Mouse (Mus musculus) heart, postnatal 0 days (tissue): ENCODE measurements at regions not wholly inside any gene's neighbourhood (a gene's known extent, or its start where the extent isn't known, plus 50 kb on each side); places are given as distances from the start of the nearest gene placed in this dataset.

Source experiments
- ATAC-seq: fragments of 200-750 bp; cut with Nextera tagmentation; 2 replicates; pipeline ENCODE4 v1.8.0; 2017; ENCODE audit warnings: low read depth, moderate number of reproducible peaks, moderate library complexity; ENCODE audit not compliant: insufficient read depth
- DNase-seq: peaks from one replicate; pipeline ENCODE4 v3.0.0-alpha.2; 2016; ENCODE audit warnings: low spot score
- H3K27ac ChIP-seq: fragments of 300-500 bp; sonication (generic); 2 replicates; pipeline ENCODE4 v1.5.1; 2014; ENCODE audit warnings: low read depth, mild to moderate bottlenecking
- H3K27me3 ChIP-seq: fragments of 300-500 bp; sonication (generic); 2 replicates; pipeline ENCODE4 v1.6.1; 2014; ENCODE audit warnings: low read length, mixed read lengths; ENCODE audit not compliant: control insufficient read depth, insufficient read depth
- H3K36me3 ChIP-seq: fragments of 300-500 bp; sonication (generic); replicated peaks from 2 replicates; pipeline ENCODE4 v1.6.1; 2014; ENCODE audit warnings: low read length, mixed read lengths; ENCODE audit not compliant: control insufficient read depth, insufficient read depth
- H3K4me1 ChIP-seq: fragments of 300-500 bp; sonication (generic); 2 replicates; pipeline ENCODE4 v1.6.1; 2014; ENCODE audit warnings: antibody characterized with exemption; ENCODE audit not compliant: control insufficient read depth, insufficient read depth
- H3K4me2 ChIP-seq: fragments of 300-500 bp; sonication (generic); 2 replicates; pipeline ENCODE4 v1.6.1; 2014; ENCODE audit warnings: low read depth, mild to moderate bottlenecking, low read length, moderate library complexity
- H3K4me3 ChIP-seq: fragments of 300-500 bp; sonication (generic); 2 replicates; pipeline ENCODE4 v1.5.1; 2014; ENCODE audit warnings: low read depth, low read length
- H3K9ac ChIP-seq: fragments of 300-500 bp; sonication (generic); replicated peaks from 2 replicates; pipeline ENCODE4 v1.6.1; 2014; ENCODE audit warnings: low read depth, low read length, mixed read lengths
- H3K9me3 ChIP-seq: fragments of 300-500 bp; sonication (generic); replicated peaks from 2 replicates; pipeline ENCODE4 v1.6.1; 2016; ENCODE audit warnings: low read length; ENCODE audit not compliant: control insufficient read depth
- CTCF ChIP-seq: IDR thresholded peaks from 2 replicates; pipeline ENCODE4 v1.5.1; 2016; ENCODE audit warnings: antibody characterized with exemption, control low read depth, low read depth
- EP300 ChIP-seq: IDR thresholded peaks from 2 replicates; pipeline ENCODE4 v1.6.1; 2016; ENCODE audit warnings: antibody characterized with exemption, low read depth
- WGBS: fragments of 180-500 bp; shearing (Covaris S2); extraction: QIAGEN DNeasy Blood & Tissue Kit; methylation state at CpG from one replicate; pipeline ENCODE4 v1.1.7; 2014; 5-methylcytosine and 5-hydroxymethylcytosine counted together

DNA sequence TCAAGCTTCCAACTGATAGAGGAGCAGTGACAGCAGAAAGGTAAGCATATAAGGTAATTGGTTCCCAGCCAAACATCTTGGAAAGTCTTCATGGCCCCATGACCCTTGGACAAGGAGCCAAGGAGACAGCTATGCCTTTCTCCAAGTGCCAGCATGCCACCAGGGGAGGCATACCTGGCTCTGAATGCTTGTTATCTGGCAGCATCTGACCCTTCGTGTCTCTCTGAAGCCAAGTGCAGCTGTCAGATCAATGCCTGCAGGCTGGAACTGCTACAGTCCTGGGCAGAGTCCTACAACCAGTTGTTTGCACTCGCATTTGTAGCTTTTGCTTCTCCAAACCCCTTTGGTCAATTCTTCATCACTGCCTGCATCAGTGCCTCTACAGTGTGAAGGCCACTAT lies 309.3 kb upstream of the Ppargc1a start:
- no peak for TF ChIP-seq EP300
- TF ChIP-seq CTCF: no peak
- Histone ChIP-seq H3K4me1 (no peaks in the 10 kb centered on the region), H3K36me3 (no peaks in the 10 kb centered on the region), H3K27ac (no peak overlapping the region), H3K9me3 (no peaks in the 10 kb centered on the region), H3K27me3 (no peaks in the 10 kb centered on the region), H3K4me2 (no peak overlapping the region), H3K4me3 (no peak overlapping the region), H3K9ac (no peak overlapping the region)
- ATAC-seq (no peak), DNase-seq (no peak)
- WGBS: 79% methylated on average over 2 of the region's 2 CpGs

DNA sequence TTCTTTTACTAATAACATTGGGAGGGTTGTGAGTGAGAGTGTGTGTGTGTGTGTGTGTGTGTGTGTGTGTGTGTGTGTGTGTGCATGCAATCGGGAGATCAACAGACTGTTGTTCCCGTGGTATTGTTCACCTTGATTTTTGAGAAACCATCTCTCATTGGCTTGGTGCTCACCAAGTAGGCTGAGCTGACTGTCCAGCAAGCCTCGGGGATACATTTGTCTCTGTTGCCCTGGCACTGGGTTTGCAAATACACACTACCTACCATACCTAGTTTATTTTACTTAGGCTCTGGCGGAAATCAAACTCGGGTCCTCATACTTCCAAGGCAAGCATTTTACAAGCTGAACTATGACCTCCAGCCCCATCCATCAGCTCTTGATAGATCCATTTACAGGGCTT lies 306.0 kb upstream of the Ppargc1a start:
- Histone ChIP-seq H3K36me3 (no peaks in the 10 kb centered on the region), H3K27ac (no peak overlapping the region), H3K4me2 (no peak overlapping the region), H3K27me3 (no peaks in the 10 kb centered on the region), H3K4me1 (no peaks in the 10 kb centered on the region), H3K4me3 (no peak overlapping the region), H3K9me3 (no peaks in the 10 kb centered on the region), H3K9ac (no peak overlapping the region)
- WGBS: 87% methylated on average over 5 of the region's 5 CpGs
- TF ChIP-seq CTCF (no peak), EP300 (no peak)
- ATAC-seq (no peak), DNase-seq (no peak)

DNA sequence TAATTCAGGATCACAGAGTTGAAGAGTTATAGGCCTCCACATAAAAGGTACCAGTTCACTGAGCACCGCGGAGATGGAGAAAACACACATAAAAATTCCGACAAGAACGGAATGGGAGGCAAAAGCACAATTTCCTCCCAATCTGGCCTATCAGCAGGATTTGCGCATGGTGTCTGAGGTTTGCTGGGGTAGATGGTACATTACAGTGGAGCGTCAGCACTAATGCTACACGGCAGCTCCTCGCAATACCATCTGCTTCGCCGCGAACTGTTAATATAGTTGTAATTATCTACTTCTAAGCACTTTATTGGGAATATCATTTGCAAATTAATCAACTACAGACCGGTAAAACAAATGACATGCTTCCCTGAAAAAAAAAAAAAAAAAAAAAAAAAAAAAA lies 304.2 kb upstream of the Ppargc1a start:
- WGBS: 92% methylated on average over 12 of the region's 12 CpGs

DNA sequence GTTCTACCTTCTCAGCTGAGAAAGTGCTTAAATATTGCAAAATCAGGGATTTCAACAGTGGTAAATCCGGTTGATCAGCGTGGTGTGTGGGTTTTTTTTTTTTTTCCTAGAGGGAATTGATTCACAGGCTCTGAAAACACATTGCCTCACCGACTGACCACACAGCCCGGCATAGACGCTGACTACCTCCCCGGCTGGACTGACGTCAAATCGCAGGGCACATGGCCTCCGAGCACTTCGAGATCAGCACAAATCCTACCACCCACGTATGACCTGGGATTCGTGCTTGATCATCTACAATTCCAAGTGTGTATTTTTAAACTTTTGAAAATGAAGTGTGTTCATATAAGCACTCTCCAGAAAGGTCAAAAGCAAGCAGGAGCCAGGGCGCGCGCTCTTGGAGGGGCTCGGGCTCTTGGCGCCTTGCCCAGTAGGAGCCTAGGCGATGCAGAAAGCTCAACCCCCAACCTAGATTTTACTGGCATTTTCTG lies 300.7 kb upstream of the Ppargc1a start:
- TF ChIP-seq CTCF (no peak), EP300 (no peak)
- ATAC-seq: no peak
- H3K4me3 ChIP-seq: no peak overlapping the region
- no peak overlapping the region for H3K4me2 ChIP-seq
- no peaks in the 10 kb centered on the region; the same call in 1 of the 2 replicates for H3K4me1 ChIP-seq
- no peaks in the 10 kb centered on the region for H3K36me3 ChIP-seq
- H3K9ac ChIP-seq: no peak overlapping the region
- WGBS: 52% methylated on average over 18 of the region's 18 CpGs
- no peaks in the 10 kb centered on the region for H3K27me3 ChIP-seq
- no peak for DNase-seq
- H3K9me3 ChIP-seq: no peaks in the 10 kb centered on the region
- H3K27ac ChIP-seq: no peak overlapping the region

More for the DNA sequence above, 304.2 kb upstream of the Ppargc1a start:
- no peak for TF ChIP-seq CTCF
- no peak for TF ChIP-seq EP300
- no peak overlapping the region for H3K9ac ChIP-seq
- H3K27ac ChIP-seq: no peak overlapping the region
- H3K27me3 ChIP-seq: no peaks in the 10 kb centered on the region
- no peak overlapping the region for H3K4me2 ChIP-seq
- H3K9me3 ChIP-seq: no peaks in the 10 kb centered on the region
- no peak overlapping the region for H3K4me3 ChIP-seq
- H3K36me3 ChIP-seq: no peaks in the 10 kb centered on the region
- no peak for ATAC-seq
- no peaks in the 10 kb centered on the region; the same call in 1 of the 2 replicates for H3K4me1 ChIP-seq
- DNase-seq: no peak

GRCm38 (mm10) chr5:51866002-51866401 lies 298.5 kb upstream of the Ppargc1a start:
- no peaks in the 10 kb centered on the region for H3K9me3 ChIP-seq
- WGBS: 14% methylated on average over 2 of the region's 2 CpGs
- DNase-seq: peak; percentile 70
- H3K4me1 ChIP-seq: no peaks in the 10 kb centered on the region; the same call in 1 of the 2 replicates
- H3K27ac ChIP-seq: peak overlapping the region; percentile 14; the same call in 1 of the 2 replicates
- no peaks in the 10 kb centered on the region for H3K36me3 ChIP-seq
- H3K4me2 ChIP-seq: no peak overlapping the region
- ATAC-seq: peak; percentile 87
- no peaks in the 10 kb centered on the region for H3K27me3 ChIP-seq
- TF ChIP-seq CTCF: no peak
- TF ChIP-seq EP300: peak; percentile 18; the same call in 1 of the 2 replicates
- no peak overlapping the region for H3K9ac ChIP-seq
- H3K4me3 ChIP-seq: no peak overlapping the region

- H3K27me3 ChIP-seq: no peaks in the 10 kb centered on the region
- WGBS: 87% methylated on average over 5 of the region's 5 CpGs
Observed at GRCm38 (mm10) chr5:51860496-51860895, 293.0 kb upstream of the Ppargc1a start.

More at GRCm38 (mm10) chr5:51860496-51860895, 293.0 kb upstream of the Ppargc1a start:
- Histone ChIP-seq H3K36me3 (no peaks in the 10 kb centered on the region), H3K4me2 (no peak overlapping the region), H3K27ac (no peak overlapping the region), H3K9ac (no peak overlapping the region), H3K4me3 (no peak overlapping the region), H3K4me1 (no peaks in the 10 kb centered on the region), H3K9me3 (no peaks in the 10 kb centered on the region)
- ATAC-seq (no peak), DNase-seq (no peak)
- TF ChIP-seq CTCF (no peak), EP300 (no peak)
